Mouse (Mus musculus) heart, embryonic 14.5 days (tissue): Measurements from ENCODE around the gene Slc25a12. TPM values are rescaled to one million over a fixed set of nuclear protein-coding genes. Genes with fewer than 3 reads are reported as not detected.

Experiments
- ATAC-seq: fragments of 200-750 bp; cut with Nextera tagmentation; 2 replicates; pipeline ENCODE4 v1.8.0; 2017; ENCODE audit warnings: low read depth, moderate TSS enrichment; ENCODE audit not compliant: insufficient number of reproducible peaks, insufficient read depth, low FRiP score
- H3K27ac ChIP-seq, 2 experiments: fragments of 200-500 bp in 1 of 2; fragments of 300-500 bp in 1 of 2; sonication (generic) in 1 of 2; replicated peaks in 1 of 2; 2 replicates each; pipeline ENCODE4 v1.5.1; 2012 to 2014; ENCODE audit warnings: low read depth in 2 of 2, low read length in 2 of 2, control low read depth in 1 of 2, mild to moderate bottlenecking in 1 of 2, mixed read lengths in 1 of 2; ENCODE audit not compliant: control insufficient read depth in 1 of 2, insufficient read depth in 1 of 2
- H3K27me3 ChIP-seq: fragments of 300-500 bp; sonication (generic); 2 replicates; pipeline ENCODE4 v1.6.1; 2014; ENCODE audit warnings: mild to moderate bottlenecking, low read length, control low read depth; ENCODE audit not compliant: control insufficient read depth, insufficient read depth
- H3K36me3 ChIP-seq: fragments of 300-500 bp; sonication (generic); 2 replicates; pipeline ENCODE4 v1.6.1; 2014; ENCODE audit warnings: mild to moderate bottlenecking, control low read depth, low read length, mixed read lengths; ENCODE audit not compliant: control insufficient read depth, insufficient read depth
- H3K4me1 ChIP-seq, 2 experiments: fragments of 200-500 bp in 1 of 2; fragments of 300-500 bp in 1 of 2; sonication (generic) in 1 of 2; 2 replicates each; pipeline ENCODE4 v1.6.1; 2012 to 2014; ENCODE audit warnings: low read length in 2 of 2, control low read depth in 1 of 2, mixed read lengths in 1 of 2; ENCODE audit not compliant: control insufficient read depth in 2 of 2, insufficient read depth in 2 of 2
- H3K4me2 ChIP-seq: fragments of 300-500 bp; sonication (generic); 2 replicates; pipeline ENCODE4 v1.6.1; 2014; ENCODE audit warnings: mild to moderate bottlenecking, low read length
- H3K4me3 ChIP-seq, 2 experiments: fragments of 200-500 bp in 1 of 2; fragments of 300-500 bp in 1 of 2; sonication (generic) in 1 of 2; 2 replicates each; pipeline ENCODE4 v1.5.1; 2012 to 2014; ENCODE audit warnings: low read length in 2 of 2, mild to moderate bottlenecking in 2 of 2, control low read depth in 1 of 2, low read depth in 1 of 2, moderate library complexity in 1 of 2; ENCODE audit not compliant: control insufficient read depth in 1 of 2, insufficient read depth in 1 of 2
- H3K9ac ChIP-seq: fragments of 300-500 bp; sonication (generic); 2 replicates; pipeline ENCODE4 v1.6.1; 2014; ENCODE audit warnings: mild to moderate bottlenecking, low read length
- H3K9me3 ChIP-seq: fragments of 300-500 bp; sonication (generic); 2 replicates; pipeline ENCODE4 v1.6.1; 2016; ENCODE audit warnings: low read length, control low read depth; ENCODE audit not compliant: control insufficient read depth
- WGBS: fragments of 180-500 bp; shearing (Covaris S2); extraction: QIAGEN DNeasy Blood & Tissue Kit; methylation state at CpG from one replicate; pipeline ENCODE4 v1.1.7; 2014; 5-methylcytosine and 5-hydroxymethylcytosine counted together
- polyA plus RNA-seq: library from polyadenylated mRNA; unstranded; fragments of >200 nt; fragmentation: Nextera tagmentation; extraction: Ambion mirVana; gene quantifications from 2 replicates; pipeline ENCODE4 v1.2.1, GENCODE M21; 2014

Gene Slc25a12
- polyA plus RNA-seq, 1 experiment from 2014 or later = 118 TPM

GRCm38 (mm10) chr2:71336209-71336608, 31.3 kb downstream of the Slc25a12 start:
- no peak for ATAC-seq
- H3K36me3 ChIP-seq = peaks cover 49% of the 10 kb centered on the region
- H3K4me1 ChIP-seq = peaks cover 3 to 11% of the 10 kb centered on the region in 2 experiments
- no peak overlapping the region for H3K27ac ChIP-seq
- no peak overlapping the region for H3K4me3 ChIP-seq
- H3K27me3 ChIP-seq = no peaks in the 10 kb centered on the region
- no peak overlapping the region for H3K4me2 ChIP-seq
- H3K9me3 ChIP-seq = no peaks in the 10 kb centered on the region
- WGBS = 80% methylated on average over 5 of the region's 6 CpGs
- no peak overlapping the region for H3K9ac ChIP-seq

GRCm38 (mm10) chr2:71333986-71334822, 33.3 kb downstream of the Slc25a12 start:
- Histone ChIP-seq H3K36me3 (peaks cover 60% of the 10 kb centered on the region), H3K27ac (no peak overlapping the region), H3K9me3 (no peaks in the 10 kb centered on the region), H3K4me3 (no peak overlapping the region), H3K9ac (no peak overlapping the region), H3K4me2 (no peak overlapping the region), H3K4me1 (peaks cover 0 to under 1% of the 10 kb centered on the region in 2 experiments; a peak in 2 of 4 replicates), H3K27me3 (no peaks in the 10 kb centered on the region)
- 88% methylated on average over 22 of the region's 22 CpGs for WGBS
- no peak for ATAC-seq

GRCm38 (mm10) chr2:71329761-71330160, 37.8 kb downstream of the Slc25a12 start:
- Histone ChIP-seq H3K4me2 (no peak overlapping the region), H3K27me3 (no peaks in the 10 kb centered on the region), H3K9me3 (no peaks in the 10 kb centered on the region), H3K36me3 (peaks cover 50% of the 10 kb centered on the region), H3K27ac (no peak overlapping the region), H3K9ac (no peak overlapping the region), H3K4me3 (no peak overlapping the region), H3K4me1 (0 out of 4 replicates have a peak, but pooled peaks cover 0 to 2% of the 10 kb centered on the region in 2 experiments)
- WGBS = 92% methylated on average over 3 of the region's 3 CpGs
- no peak for ATAC-seq

- Histone ChIP-seq H3K9ac (no peak overlapping the region), H3K9me3 (no peaks in the 10 kb centered on the region), H3K27ac (no peak overlapping the region), H3K4me3 (no peak overlapping the region), H3K4me2 (no peak overlapping the region), H3K27me3 (no peaks in the 10 kb centered on the region), H3K36me3 (peaks cover 50% of the 10 kb centered on the region), H3K4me1 (0 out of 4 replicates have a peak, but pooled peaks cover 0 to 2% of the 10 kb centered on the region in 2 experiments)
- ATAC-seq = no peak
- WGBS = 54% methylated on average over 15 of the region's 15 CpGs
Observed at GRCm38 (mm10) chr2:71328391-71329160, 39.0 kb downstream of the Slc25a12 start.

- no peak overlapping the region for H3K4me3 ChIP-seq
- WGBS = 52% methylated on average over 2 of the region's 2 CpGs
- no peaks in the 10 kb centered on the region for H3K27me3 ChIP-seq
- H3K9me3 ChIP-seq = no peaks in the 10 kb centered on the region
- ATAC-seq = no peak
- no peak overlapping the region for H3K4me2 ChIP-seq
- peaks cover 51% of the 10 kb centered on the region for H3K36me3 ChIP-seq
- 0 out of 4 replicates have a peak, but pooled peaks cover 0 to 2% of the 10 kb centered on the region in 2 experiments for H3K4me1 ChIP-seq
- H3K9ac ChIP-seq = no peak overlapping the region
- H3K27ac ChIP-seq = no peak overlapping the region
Observed at GRCm38 (mm10) chr2:71327715-71328114, 39.8 kb downstream of the Slc25a12 start.

GRCm38 (mm10) chr2:71326766-71327464, 40.6 kb downstream of the Slc25a12 start:
- Histone ChIP-seq H3K4me2 (no peak overlapping the region), H3K4me3 (no peak overlapping the region), H3K9ac (no peak overlapping the region), H3K36me3 (peaks cover 52% of the 10 kb centered on the region), H3K4me1 (0 out of 4 replicates have a peak, but pooled peaks cover 0 to 2% of the 10 kb centered on the region in 2 experiments), H3K9me3 (no peaks in the 10 kb centered on the region), H3K27ac (no peak overlapping the region), H3K27me3 (no peaks in the 10 kb centered on the region)
- WGBS = 78% methylated on average over 11 of the region's 11 CpGs
- ATAC-seq = no peak

- H3K9me3 ChIP-seq = no peaks in the 10 kb centered on the region
- H3K27ac ChIP-seq = no peak overlapping the region
- no peak for ATAC-seq
- no peak overlapping the region for H3K4me3 ChIP-seq
- H3K27me3 ChIP-seq = no peaks in the 10 kb centered on the region
- peaks cover 50% of the 10 kb centered on the region for H3K36me3 ChIP-seq
- no peak overlapping the region for H3K9ac ChIP-seq
- 0 out of 4 replicates have a peak, but pooled peaks cover 0 to 2% of the 10 kb centered on the region in 2 experiments for H3K4me1 ChIP-seq
- no peak overlapping the region for H3K4me2 ChIP-seq
- WGBS = 87% methylated on average over 7 of the region's 7 CpGs
Observed at GRCm38 (mm10) chr2:71323886-71324285, 43.7 kb downstream of the Slc25a12 start.
